In the genomic region with DNA sequence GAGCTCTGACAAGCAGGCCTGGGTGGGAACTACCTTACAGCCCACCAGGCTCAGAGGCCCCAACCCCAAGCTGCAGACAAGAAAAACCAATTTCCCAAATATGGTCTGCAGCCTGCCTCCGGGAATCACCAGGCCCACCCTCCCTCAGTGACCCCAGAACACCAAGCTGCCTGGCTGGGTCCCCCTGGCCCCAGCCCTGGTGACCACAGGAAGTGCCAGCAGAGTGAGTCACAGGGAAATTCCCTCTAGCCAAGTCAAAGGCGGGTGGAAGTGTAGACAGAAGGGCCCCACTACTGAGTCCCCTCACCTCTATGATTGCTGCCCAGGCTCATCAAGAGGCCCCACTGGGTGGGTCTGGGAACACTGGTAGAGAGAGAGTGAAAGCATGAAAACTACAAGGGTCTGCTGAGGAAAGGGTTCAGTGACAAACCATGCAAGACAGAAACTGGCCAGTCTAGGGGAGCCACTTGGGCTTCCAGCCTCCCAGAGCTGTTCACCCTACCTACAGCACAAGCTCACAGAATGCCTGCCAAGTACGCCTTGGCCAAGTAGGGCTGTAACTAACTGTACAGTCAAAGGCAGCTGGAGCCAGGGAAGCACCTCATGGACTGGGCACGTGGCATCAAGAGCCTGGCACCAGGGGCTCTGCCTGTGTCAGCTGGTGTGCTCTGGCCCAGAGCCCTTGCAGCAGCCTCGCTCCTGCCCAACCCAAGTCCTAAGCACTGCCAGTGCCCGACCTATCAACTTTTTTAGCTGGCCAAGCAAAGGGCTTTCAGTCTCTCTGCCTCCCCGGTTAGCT, we compare ENCODE assay signal across 7 mouse cellular contexts. TPM values are rescaled to one million over a fixed set of nuclear protein-coding genes. Genes with fewer than 3 reads are reported as not detected.
A peak's percentile ranks its signal among the peaks of the same experiment; 100 is the strongest.
DNase-seq lines count a peak whose midpoint lies in the region; ATAC-seq and TF ChIP-seq lines count a peak whose summit lies in the region.

No protein-coding gene starts in this region.

- peak; percentile 91 for DNase-seq in MN1 (ENCODE audit: low spot score)
- DNase-seq in brain, adult 2 months (ENCODE audit: low read depth, low spot score) = peak; percentile 96
- DNase-seq in frontal cortex, postnatal 10 days (ENCODE audit: low spot score in 2 of 2) = peak; percentile 58 to 79
- DNase-seq in layer of hippocampus, postnatal 14 days (ENCODE audit: low spot score in 2 of 2) = peak; percentile 70 to 85
- DNase-seq in lung, postnatal 0 days (ENCODE audit: low spot score) = peak; percentile 88
- peak; percentile 82 for DNase-seq in testis, postnatal 14 days (ENCODE audit: low spot score)

- peak overlapping the region; percentile 91 for H3K27ac ChIP-seq in lung, postnatal 0 days (ENCODE audit: low read length)

- WGBS in lung, postnatal 0 days = 26% methylated on average over 7 of the region's 7 CpGs

- peak; percentile 17 to 36; a peak in 1 of 4 replicates for ATAC-seq in hematopoietic stem cell, adult 5-6 weeks (replicated peaks in 1 of 2; ENCODE audit: insufficient read depth in 1 of 2, low FRiP score in 2 of 2, low TSS enrichment in 1 of 2, low read depth in 1 of 2, poor library complexity in 2 of 2, severe bottlenecking in 2 of 2)
- peak; percentile 89 for ATAC-seq in lung, postnatal 0 days

- peaks cover 51% of the 10 kb centered on the region for H3K4me1 ChIP-seq in lung, postnatal 0 days (ENCODE audit: insufficient read depth, low read depth, low read length)

- no peak for TF ChIP-seq CTCF in lung, postnatal 0 days (IDR thresholded peaks at IDR 0.05)

- peak; percentile 81 for TF ChIP-seq EP300 in lung, postnatal 0 days (IDR thresholded peaks at IDR 0.05)

- no peak overlapping the region for H3K9ac ChIP-seq in lung, postnatal 0 days (replicated peaks; ENCODE audit: low read depth)

- no peaks in the 10 kb centered on the region for H3K27me3 ChIP-seq in lung, postnatal 0 days (replicated peaks; ENCODE audit: insufficient read depth, low read length)

- H3K4me3 ChIP-seq in lung, postnatal 0 days (ENCODE audit: low read depth, low read length) = no peak overlapping the region

- H3K9me3 ChIP-seq in lung, postnatal 0 days (ENCODE audit: low read length) = no peaks in the 10 kb centered on the region

- H3K4me2 ChIP-seq in lung, postnatal 0 days (replicated peaks; ENCODE audit: low read depth, low read length) = peak overlapping the region; percentile 27; the same call in 1 of the 2 replicates

- no peaks in the 10 kb centered on the region for H3K36me3 ChIP-seq in lung, postnatal 0 days (ENCODE audit: insufficient read depth, low read length)

RNA-seq across cellular contexts. Expression of gene Bcar1, which starts 17.3 kb away (rescaled TPM):
- total RNA-seq in hematopoietic stem cell, adult 5-6 weeks (2017) = 0.06 TPM in 1 of 2 replicates, not detected in the other
- 10 to 100 TPM; 66.5 to 73.8 TPM for total RNA-seq in layer of hippocampus, postnatal 14 days (2021)
- polyA plus RNA-seq in lung, postnatal 0 days (2015; fragmentation: Nextera tagmentation; extraction: Ambion mirVana) = 29.3 and 34.2 TPM in 2 replicates

RNA-seq across cellular contexts. Expression of gene Ctrb1, which starts 35.5 kb away (rescaled TPM):
- not detected in 2 replicates for total RNA-seq in hematopoietic stem cell, adult 5-6 weeks (2017)
- not detected for total RNA-seq in layer of hippocampus, postnatal 14 days (2021)
- polyA plus RNA-seq in lung, postnatal 0 days (2015; fragmentation: Nextera tagmentation; extraction: Ambion mirVana) = not detected in 2 replicates

Comparison
In these comparisons a context has a peak if more than half of its experiments do, and no peak if none do; other contexts are left out.
1. RNA of gene Bcar1, which starts 17.3 kb away (total RNA-seq): 66.5 to 73.8 TPM in layer of hippocampus, postnatal 14 days; 0.06 TPM in hematopoietic stem cell, adult 5-6 weeks; every median in the first group is over 10 times any median in the second.
2. Peak in every context shown above with its lines, with median percentiles within 50 percentile points of each other: DNase-seq.